In the genomic region with DNA sequence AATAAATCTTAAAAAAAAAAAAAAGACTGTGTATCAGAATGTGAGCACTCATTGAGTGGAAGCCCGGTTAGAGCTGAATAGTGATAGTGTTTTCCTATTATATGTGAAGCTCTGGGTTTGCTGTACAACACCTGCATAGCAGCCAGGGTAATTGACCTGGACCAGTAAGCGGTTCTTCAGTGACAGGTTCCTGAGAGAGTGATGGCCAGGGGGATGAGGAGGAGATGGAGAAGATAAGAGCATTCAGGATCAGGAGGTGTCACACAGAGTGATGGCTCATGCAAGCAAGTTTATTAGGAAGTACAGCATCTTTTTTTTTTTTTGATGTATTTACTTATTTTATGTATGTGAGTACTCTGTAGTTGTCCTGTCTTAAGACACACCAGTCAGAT, we compare ENCODE assay signal across 10 mouse cellular contexts. TPM values are rescaled to one million over a fixed set of nuclear protein-coding genes. Genes with fewer than 3 reads are reported as not detected.
A peak's percentile ranks its signal among the peaks of the same experiment; 100 is the strongest.
DNase-seq lines count a peak whose midpoint lies in the region; ATAC-seq and TF ChIP-seq lines count a peak whose summit lies in the region.
"Had no signal": no experiment of that assay in that cellular context is flagged by ENCODE, and none has a peak within 500 bp of the region (broad histone marks: within the 10 kb centered on the region; RNA-seq: fewer than 3 reads in every experiment).

No protein-coding gene starts in this region.

- intact Hi-C loops in left cerebral cortex, postnatal 4 days (cut with DNase I) = no loop called here

- H3K27me3 ChIP-seq in heart, embryonic 12.5 days (replicated peaks) = no peaks in the 10 kb centered on the region
- H3K27me3 ChIP-seq in hindbrain, embryonic 11.5 days (ENCODE audit: control insufficient read depth, insufficient read depth, low read length) = peaks cover 7% of the 10 kb centered on the region
- H3K27me3 ChIP-seq in liver, postnatal 0 days (ENCODE audit: insufficient read depth, low read length) = no peaks in the 10 kb centered on the region

- H3K9me3 ChIP-seq in heart, embryonic 12.5 days (replicated peaks) = no peaks in the 10 kb centered on the region
- H3K9me3 ChIP-seq in hindbrain, embryonic 11.5 days (ENCODE audit: control insufficient read depth, low read length) = no peaks in the 10 kb centered on the region
- H3K9me3 ChIP-seq in liver, postnatal 0 days (ENCODE audit: low read length) = no peaks in the 10 kb centered on the region

- peak overlapping the region; percentile 93 for H3K4me2 ChIP-seq in heart, embryonic 12.5 days
- H3K4me2 ChIP-seq in hindbrain, embryonic 11.5 days (replicated peaks; ENCODE audit: low read depth, low read length) = 0 out of 2 replicates have a peak overlapping the region, but pooled peaks have one; percentile 23
- H3K4me2 ChIP-seq in liver, postnatal 0 days (ENCODE audit: low read depth, low read length) = peak overlapping the region; percentile 99

- peak overlapping the region; percentile 52; the same call in 1 of the 2 replicates for H3K9ac ChIP-seq in heart, embryonic 12.5 days
- no peak overlapping the region for H3K9ac ChIP-seq in hindbrain, embryonic 11.5 days (ENCODE audit: low read depth, low read length)
- H3K9ac ChIP-seq in liver, postnatal 0 days (replicated peaks) = no peak overlapping the region; the same call in none of the 2 replicates

- H3K4me1 ChIP-seq in heart, embryonic 12.5 days (replicated peaks) = peaks cover 17% of the 10 kb centered on the region
- H3K4me1 ChIP-seq in hindbrain, embryonic 11.5 days (replicated peaks; ENCODE audit: control insufficient read depth, insufficient read depth, low read length) = no peaks in the 10 kb centered on the region
- H3K4me1 ChIP-seq in liver, postnatal 0 days (ENCODE audit: insufficient read depth) = peaks cover 15% of the 10 kb centered on the region

- no peak for ATAC-seq in heart, embryonic 12.5 days (ENCODE audit: insufficient number of reproducible peaks, low FRiP score)
- ATAC-seq in hindbrain, embryonic 11.5 days (ENCODE audit: low FRiP score) = no peak
- no peak for ATAC-seq in liver, postnatal 0 days

- DNase-seq in heart, adult 8-10 months (ENCODE audit: low spot score) = no peak
- peak; percentile 23 for DNase-seq in ES-CJ7 (ENCODE audit: low read depth, low spot score)
- DNase-seq in hindbrain, embryonic 11.5 days (ENCODE audit: low spot score) = no peak
- DNase-seq in liver, postnatal 0 days = no peak
- DNase-seq in testis, postnatal 10 days (ENCODE audit: low spot score) = no peak
- DNase-seq in left cerebral cortex, postnatal 4 days = no peak
- no peak for DNase-seq in lung, postnatal 36 days
- DNase-seq: cerebellum, postnatal 10 days; thymus, adult 18-20 months had no signal

- no peak for TF ChIP-seq EP300 in liver, postnatal 0 days (IDR thresholded peaks at IDR 0.05; ENCODE audit: low read depth)

- peaks cover 30% of the 10 kb centered on the region for H3K36me3 ChIP-seq in heart, embryonic 12.5 days
- 0 out of 2 replicates have a peak, but pooled peaks cover 5% of the 10 kb centered on the region for H3K36me3 ChIP-seq in hindbrain, embryonic 11.5 days (ENCODE audit: control insufficient read depth, insufficient read depth, low read length)
- H3K36me3 ChIP-seq in liver, postnatal 0 days (replicated peaks; ENCODE audit: insufficient read depth, low read length) = peaks cover 31% of the 10 kb centered on the region

- peak overlapping the region; percentile 66 for H3K4me3 ChIP-seq in heart, embryonic 12.5 days
- H3K4me3 ChIP-seq in hindbrain, embryonic 11.5 days (ENCODE audit: low read depth, low read length) = peak overlapping the region; percentile 68
- peak overlapping the region; percentile 75 for H3K4me3 ChIP-seq in liver, postnatal 0 days (ENCODE audit: low read depth, low read length)

- TF ChIP-seq CTCF in liver, postnatal 0 days (IDR thresholded peaks at IDR 0.05; ENCODE audit: low read depth) = no peak

- H3K27ac ChIP-seq in heart, embryonic 12.5 days (ENCODE audit: poor library complexity, severe bottlenecking) = no peak overlapping the region
- no peak overlapping the region for H3K27ac ChIP-seq in hindbrain, embryonic 11.5 days (ENCODE audit: low read depth, low read length)
- no peak overlapping the region for H3K27ac ChIP-seq in liver, postnatal 0 days (ENCODE audit: low read depth)

- WGBS in heart, embryonic 12.5 days = 79% methylated on average over 2 of the region's 2 CpGs
- WGBS in hindbrain, embryonic 11.5 days = 85% methylated on average over 2 of the region's 2 CpGs
- WGBS in liver, postnatal 0 days (ENCODE audit: insufficient replicate concordance) = 62% methylated on average over 2 of the region's 2 CpGs

RNA-seq across cellular contexts. Expression of a gene that starts 1.0 kb away (rescaled TPM):
- polyA plus RNA-seq in heart, embryonic 12.5 days (2016; fragmentation: Nextera tagmentation; extraction: Ambion mirVana) = 24.7 and 26.6 TPM in 2 replicates
- total RNA-seq in heart, adult 8-10 months (2022) = 1 to 10 TPM; 1.1 to 3.5 (median 2.5) TPM
- 28.5 and 30.1 TPM in 2 replicates for polyA plus RNA-seq in hindbrain, embryonic 11.5 days (2014; fragmentation: Nextera tagmentation; extraction: Ambion mirVana)
- polyA plus RNA-seq in liver, postnatal 0 days (2015; fragmentation: Nextera tagmentation; extraction: Ambion mirVana) = 5.2 and 6.0 TPM in 2 replicates
- 1 to 10 TPM; 8.0 to 9.1 TPM for total RNA-seq in left cerebral cortex, postnatal 4 days (2021)

RNA-seq across cellular contexts. Expression of a gene that starts 1.1 kb away (rescaled TPM):
- 14.8 and 16.6 TPM in 2 replicates for polyA plus RNA-seq in heart, embryonic 12.5 days (2016; fragmentation: Nextera tagmentation; extraction: Ambion mirVana)
- 100 to 1,000 TPM; 115 to 141 (median 124) TPM for total RNA-seq in heart, adult 8-10 months (2022)
- polyA plus RNA-seq in hindbrain, embryonic 11.5 days (2014; fragmentation: Nextera tagmentation; extraction: Ambion mirVana) = 7.9 and 10.0 TPM in 2 replicates
- 129 and 148 TPM in 2 replicates for polyA plus RNA-seq in liver, postnatal 0 days (2015; fragmentation: Nextera tagmentation; extraction: Ambion mirVana)
- total RNA-seq in left cerebral cortex, postnatal 4 days (2021) = 1 to 10 TPM; 5.9 to 7.0 TPM

RNA-seq across cellular contexts. Expression of a gene that starts 17.4 kb away (rescaled TPM):
- polyA plus RNA-seq in heart, embryonic 12.5 days (2016; fragmentation: Nextera tagmentation; extraction: Ambion mirVana) = 59.1 and 59.4 TPM in 2 replicates
- total RNA-seq in heart, adult 8-10 months (2022) = 10 to 100 TPM; 32.3 to 37.4 (median 35.5) TPM
- 88.9 and 94.3 TPM in 2 replicates for polyA plus RNA-seq in hindbrain, embryonic 11.5 days (2014; fragmentation: Nextera tagmentation; extraction: Ambion mirVana)
- 18.8 and 21.0 TPM in 2 replicates for polyA plus RNA-seq in liver, postnatal 0 days (2015; fragmentation: Nextera tagmentation; extraction: Ambion mirVana)
- 10 to 100 TPM; 66.5 to 66.9 TPM for total RNA-seq in left cerebral cortex, postnatal 4 days (2021)

RNA-seq across cellular contexts. Expression of a gene that starts 55.9 kb away (rescaled TPM):
- polyA plus RNA-seq in heart, embryonic 12.5 days (2016; fragmentation: Nextera tagmentation; extraction: Ambion mirVana) = 0.22 TPM in 1 of 2 replicates, not detected in the other
- total RNA-seq in heart, adult 8-10 months (2022) = not detected
- polyA plus RNA-seq in hindbrain, embryonic 11.5 days (2014; fragmentation: Nextera tagmentation; extraction: Ambion mirVana) = 0.67 and 0.91 TPM in 2 replicates
- 0.07 and 0.09 TPM in 2 replicates for polyA plus RNA-seq in liver, postnatal 0 days (2015; fragmentation: Nextera tagmentation; extraction: Ambion mirVana)
- 10 to 100 TPM; 12.5 to 15.0 TPM for total RNA-seq in left cerebral cortex, postnatal 4 days (2021)

RNA-seq across cellular contexts. Expression of a gene that starts 56.3 kb away (rescaled TPM):
- 24.6 and 27.4 TPM in 2 replicates for polyA plus RNA-seq in heart, embryonic 12.5 days (2016; fragmentation: Nextera tagmentation; extraction: Ambion mirVana)
- 10 to 100 TPM; 25.2 to 33.7 (median 30.0) TPM for total RNA-seq in heart, adult 8-10 months (2022)
- polyA plus RNA-seq in hindbrain, embryonic 11.5 days (2014; fragmentation: Nextera tagmentation; extraction: Ambion mirVana) = 38.7 and 46.5 TPM in 2 replicates
- polyA plus RNA-seq in liver, postnatal 0 days (2015; fragmentation: Nextera tagmentation; extraction: Ambion mirVana) = 8.6 and 10.7 TPM in 2 replicates
- total RNA-seq in left cerebral cortex, postnatal 4 days (2021) = 10 to 100 TPM; 34.2 to 38.6 TPM

Comparison
In these comparisons a context has a peak if more than half of its experiments do, and no peak if none do; other contexts are left out.
1. H3K4me2 ChIP-seq: peak in every context shown above with its lines; median percentile 99 in liver, postnatal 0 days; 93 in heart, embryonic 12.5 days; 23 in hindbrain, embryonic 11.5 days.